Mouse (Mus musculus): ENCODE data around the gene Manbal. TPM values are rescaled to one million over a fixed set of nuclear protein-coding genes. Genes with fewer than 3 reads are reported as not detected.

Manbal gene
- polyA plus RNA-seq, 1 experiment = 54.2 TPM

DNA sequence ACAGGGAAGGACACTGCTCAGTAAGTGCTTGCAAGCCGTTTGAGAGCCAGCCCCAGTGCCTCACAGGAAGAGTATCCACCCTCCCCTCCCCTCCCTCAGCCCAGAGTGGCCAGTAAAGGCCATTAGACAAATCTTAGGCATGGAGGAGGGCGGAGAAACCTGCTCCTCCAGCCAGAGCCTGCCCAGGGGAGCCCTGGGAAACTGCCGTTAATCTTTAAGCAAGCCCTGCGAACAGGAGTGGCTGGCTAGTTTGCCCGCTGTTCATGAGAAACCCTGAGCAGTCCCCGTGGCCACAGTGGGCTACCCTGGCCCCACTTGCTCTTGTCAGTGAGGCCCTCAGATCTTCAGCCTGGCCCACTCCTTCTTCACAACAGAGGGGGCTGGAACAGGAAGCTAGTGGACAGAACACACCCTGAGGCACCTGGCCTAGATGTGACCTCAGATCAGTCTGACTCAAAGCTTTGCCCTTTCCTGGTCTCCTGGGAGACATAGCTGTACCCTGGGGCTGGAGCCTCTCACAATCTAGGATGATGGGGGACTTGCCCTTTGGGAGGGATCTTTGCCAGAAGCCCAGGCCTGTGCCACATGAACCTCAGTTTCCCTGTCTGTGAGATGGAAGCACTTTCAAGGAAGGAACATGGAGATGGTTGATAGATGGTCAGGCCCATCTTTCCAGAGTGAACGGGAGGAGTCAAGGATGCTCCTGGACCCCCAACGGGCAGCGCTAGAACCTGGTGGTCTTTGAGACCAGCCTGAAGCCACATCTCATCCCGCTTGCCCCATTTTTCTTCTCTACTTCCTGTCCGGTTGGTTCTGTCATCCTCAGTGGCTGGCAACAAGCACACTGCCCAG is 55.7 kb downstream of the Manbal start:
- no peak for TF ChIP-seq CTCF (IDR thresholded peaks at IDR 0.05; ENCODE audit: borderline replicate concordance, insufficient read depth, low read length)
- peak; percentile 69 for TF ChIP-seq POLR2A (IDR thresholded peaks at IDR 0.05; ENCODE audit: low read depth, low read length)
- peaks cover 9% of the 10 kb centered on the region for H3K4me1 ChIP-seq (ENCODE audit: control insufficient read depth, insufficient read depth, low read length)

GRCm38 (mm10) chr2:157423706-157424125 is 56.3 kb downstream of the Manbal start:
- Histone ChIP-seq H3K27ac (ENCODE audit: insufficient read depth, low read length) (peak overlapping the region; percentile 70), H3K4me3 (ENCODE audit: insufficient read depth, low read length) (peak overlapping the region; percentile 45), H3K4me1 (ENCODE audit: control insufficient read depth, insufficient read depth, low read length) (peaks cover 9% of the 10 kb centered on the region)
- TF ChIP-seq POLR2A (IDR thresholded peaks at IDR 0.05; ENCODE audit: low read depth, low read length) (no peak; the same call in 1 of the 2 replicates), CTCF (IDR thresholded peaks at IDR 0.05; ENCODE audit: borderline replicate concordance, insufficient read depth, low read length) (no peak)

More for the DNA sequence above, 55.7 kb downstream of the Manbal start:
- Histone ChIP-seq H3K4me3 (ENCODE audit: insufficient read depth, low read length) (peak overlapping the region; percentile 45; the same call in 1 of the 2 replicates), H3K27ac (ENCODE audit: insufficient read depth, low read length) (peak overlapping the region; percentile 70)

DNA sequence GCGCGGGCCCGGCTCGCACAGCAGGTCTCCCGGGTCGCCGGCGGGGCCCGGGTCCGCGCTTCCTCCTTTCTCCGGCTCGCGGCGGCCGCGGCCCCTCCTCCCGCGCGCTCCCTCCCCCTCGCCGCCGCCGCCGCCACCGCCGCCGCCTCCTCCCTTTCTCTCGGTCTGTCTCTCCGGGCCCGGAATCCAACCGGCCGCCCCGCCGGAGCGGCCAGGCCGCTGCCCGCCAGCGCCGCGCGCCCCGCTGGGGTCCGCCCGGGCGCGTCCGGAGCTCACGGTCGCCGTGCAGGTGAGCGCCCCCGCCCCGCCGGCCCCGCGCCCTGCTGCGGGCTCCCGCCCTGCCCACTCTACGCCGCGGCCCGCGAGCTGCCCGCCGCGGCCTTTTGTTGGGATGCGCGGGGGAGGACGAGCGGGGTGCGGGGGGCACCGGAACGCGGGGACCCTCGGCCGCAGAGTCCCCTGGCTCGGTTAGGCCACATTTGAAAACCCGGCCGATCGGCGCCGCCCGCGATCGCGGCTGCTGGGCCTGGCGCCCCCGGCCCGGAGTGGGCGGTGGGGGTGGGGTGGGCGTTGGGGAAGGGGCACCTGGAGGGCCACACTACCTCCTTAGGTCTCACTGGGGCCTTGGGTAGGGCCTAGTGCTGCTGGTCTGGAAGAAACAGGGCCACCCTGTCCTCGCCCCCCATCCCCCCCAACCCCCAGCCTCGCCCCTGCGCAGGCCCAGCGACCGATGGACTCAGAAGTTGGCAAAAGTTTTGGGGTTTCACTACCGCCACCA is 56.9 kb downstream of the Manbal start:
- TF ChIP-seq CTCF (IDR thresholded peaks at IDR 0.05; ENCODE audit: borderline replicate concordance, insufficient read depth, low read length) (no peak), POLR2A (IDR thresholded peaks at IDR 0.05; ENCODE audit: low read depth, low read length) (peak; percentile 2; the same call in 1 of the 2 replicates)
- Histone ChIP-seq H3K4me3 (ENCODE audit: insufficient read depth, low read length) (peak overlapping the region; percentile 69), H3K4me1 (ENCODE audit: control insufficient read depth, insufficient read depth, low read length) (peaks cover 9% of the 10 kb centered on the region), H3K27ac (ENCODE audit: insufficient read depth, low read length) (peak overlapping the region; percentile 38; the same call in 1 of the 2 replicates)

DNA sequence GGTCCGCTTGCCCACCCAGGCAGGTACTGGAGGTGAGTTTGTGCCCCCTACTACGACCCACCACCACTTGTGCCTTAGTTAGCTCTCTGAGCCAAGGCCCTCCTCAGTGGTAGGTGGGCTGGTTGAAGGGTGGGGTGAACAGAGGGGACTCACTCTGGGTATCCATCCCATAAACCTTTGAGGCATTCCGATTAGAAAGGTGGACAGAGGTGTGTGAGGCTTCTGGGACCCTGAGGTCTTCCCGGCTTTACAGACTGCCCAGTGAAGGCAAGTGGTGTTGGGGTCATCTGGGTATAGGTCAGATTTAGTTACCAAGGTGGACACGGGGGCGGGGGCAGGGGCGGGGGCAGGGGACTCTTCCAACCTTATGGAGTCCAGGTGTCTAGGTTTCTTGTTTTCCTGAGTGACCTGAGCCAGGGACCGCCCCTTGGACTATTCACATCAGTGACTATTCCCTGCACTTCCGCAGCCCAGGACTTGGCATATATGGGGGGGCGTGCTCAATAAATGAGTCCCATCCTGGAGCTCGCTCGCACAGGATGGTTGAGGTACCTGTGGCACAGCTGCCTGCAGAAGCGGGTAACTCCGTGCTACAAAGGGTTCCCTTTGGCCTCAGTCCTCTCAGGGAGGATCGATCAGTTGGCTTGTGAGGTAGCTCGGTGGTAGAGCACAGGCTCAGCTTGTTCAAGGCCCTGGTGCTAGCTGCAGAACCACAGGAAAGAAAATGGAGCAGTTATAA is 57.7 kb downstream of the Manbal start:
- peaks cover 9% of the 10 kb centered on the region for H3K4me1 ChIP-seq (ENCODE audit: control insufficient read depth, insufficient read depth, low read length)
- TF ChIP-seq POLR2A (IDR thresholded peaks at IDR 0.05; ENCODE audit: low read depth, low read length) (no peak), CTCF (IDR thresholded peaks at IDR 0.05; ENCODE audit: borderline replicate concordance, insufficient read depth, low read length) (no peak)
- H3K27ac ChIP-seq (ENCODE audit: insufficient read depth, low read length) = peak overlapping the region; percentile 38; the same call in 1 of the 2 replicates
- peak overlapping the region; percentile 69 for H3K4me3 ChIP-seq (ENCODE audit: insufficient read depth, low read length)

- Histone ChIP-seq H3K4me1 (ENCODE audit: control insufficient read depth, insufficient read depth, low read length) (peaks cover 9% of the 10 kb centered on the region), H3K27ac (ENCODE audit: insufficient read depth, low read length) (no peak overlapping the region), H3K4me3 (ENCODE audit: insufficient read depth, low read length) (peak overlapping the region; percentile 25; the same call in 1 of the 2 replicates)
- TF ChIP-seq CTCF (IDR thresholded peaks at IDR 0.05; ENCODE audit: borderline replicate concordance, insufficient read depth, low read length) (no peak), POLR2A (IDR thresholded peaks at IDR 0.05; ENCODE audit: low read depth, low read length) (no peak)
Observed at GRCm38 (mm10) chr2:157425643-157425988, 58.2 kb downstream of the Manbal start.

- H3K4me3 ChIP-seq (ENCODE audit: insufficient read depth, low read length) = no peak overlapping the region
- peaks cover 9% of the 10 kb centered on the region for H3K4me1 ChIP-seq (ENCODE audit: control insufficient read depth, insufficient read depth, low read length)
- no peak overlapping the region for H3K27ac ChIP-seq (ENCODE audit: insufficient read depth, low read length)
- TF ChIP-seq POLR2A (IDR thresholded peaks at IDR 0.05; ENCODE audit: low read depth, low read length) (no peak), CTCF (IDR thresholded peaks at IDR 0.05; ENCODE audit: borderline replicate concordance, insufficient read depth, low read length) (no peak)
Observed at GRCm38 (mm10) chr2:157426171-157426570, 58.8 kb downstream of the Manbal start.

GRCm38 (mm10) chr2:157427164-157427563 is 59.8 kb downstream of the Manbal start:
- Histone ChIP-seq H3K27ac (ENCODE audit: insufficient read depth, low read length) (no peak overlapping the region), H3K4me1 (ENCODE audit: control insufficient read depth, insufficient read depth, low read length) (peaks cover 11% of the 10 kb centered on the region), H3K4me3 (ENCODE audit: insufficient read depth, low read length) (no peak overlapping the region)
- no peak for TF ChIP-seq CTCF (IDR thresholded peaks at IDR 0.05; ENCODE audit: borderline replicate concordance, insufficient read depth, low read length)
- no peak for TF ChIP-seq POLR2A (IDR thresholded peaks at IDR 0.05; ENCODE audit: low read depth, low read length)

DNA sequence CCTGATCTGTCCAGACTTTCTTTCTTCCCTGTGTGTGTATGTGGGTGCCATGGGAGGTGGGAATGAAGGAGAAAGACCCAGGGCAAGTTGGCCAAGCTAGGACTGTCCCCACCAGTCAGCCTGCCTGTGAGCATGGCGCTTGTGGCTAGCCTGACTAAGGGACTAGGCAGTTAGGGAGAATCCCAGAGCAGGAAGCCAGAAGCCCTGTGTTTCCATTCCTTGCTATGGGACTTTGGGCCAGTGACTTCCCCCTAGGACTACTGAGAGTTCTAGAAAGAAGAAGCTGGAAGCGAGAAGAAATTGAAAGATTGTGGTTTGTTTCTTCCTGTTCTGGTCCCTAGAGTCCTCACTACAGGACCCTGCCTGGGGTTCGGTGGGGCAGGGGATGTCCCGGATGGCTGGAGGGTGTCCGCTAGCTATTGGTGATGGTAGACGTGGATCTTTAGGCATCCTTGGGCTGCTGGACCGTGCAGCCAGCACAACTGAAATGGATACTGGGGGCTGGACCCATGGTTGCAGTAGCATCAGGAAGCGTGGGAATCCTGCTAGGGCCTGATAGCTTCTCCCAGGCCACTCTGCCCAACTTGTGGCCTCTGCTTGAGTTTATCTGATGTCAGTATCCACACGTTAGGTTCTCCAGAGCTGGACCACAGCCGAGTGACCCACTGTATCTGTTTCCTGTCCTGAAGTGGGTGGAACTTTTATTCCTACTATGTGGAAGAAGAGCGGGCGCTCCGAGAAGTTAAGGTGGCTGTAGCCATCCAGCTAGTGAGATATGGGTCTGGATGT is 61.2 kb downstream of the Manbal start:
- Histone ChIP-seq H3K4me1 (ENCODE audit: control insufficient read depth, insufficient read depth, low read length) (peaks cover 7% of the 10 kb centered on the region; the same call in 1 of the 2 replicates), H3K4me3 (ENCODE audit: insufficient read depth, low read length) (no peak overlapping the region), H3K27ac (ENCODE audit: insufficient read depth, low read length) (no peak overlapping the region)
- no peak for TF ChIP-seq CTCF (IDR thresholded peaks at IDR 0.05; ENCODE audit: borderline replicate concordance, insufficient read depth, low read length)
- no peak for TF ChIP-seq POLR2A (IDR thresholded peaks at IDR 0.05; ENCODE audit: low read depth, low read length)
